ENCODE assay signal across 10 mouse cellular contexts in genomic region chr11:97695712-97696401, GRCm38 (mm10). TPM values are rescaled to one million over a fixed set of nuclear protein-coding genes. Genes with fewer than 3 reads are reported as not detected.
A peak's percentile ranks its signal among the peaks of the same experiment; 100 is the strongest.
DNase-seq lines count a peak whose midpoint lies in the region; ATAC-seq lines count a peak whose summit lies in the region.
"Had no signal": no experiment of that assay in that cellular context is flagged by ENCODE, and none has a peak within 500 bp of the region (broad histone marks: within the 10 kb centered on the region; RNA-seq: fewer than 3 reads in every experiment).

No protein-coding gene starts in this region.

- H3K27me3 ChIP-seq in kidney, embryonic 16.5 days (ENCODE audit: insufficient read depth, low read length): no peaks in the 10 kb centered on the region
- H3K27me3 ChIP-seq in embryonic facial prominence, embryonic 10.5 days (replicated peaks; ENCODE audit: low read depth, poor library complexity, severe bottlenecking): no peaks in the 10 kb centered on the region
- H3K27me3 ChIP-seq in hindbrain, embryonic 10.5 days (ENCODE audit: insufficient read depth, poor library complexity, severe bottlenecking): no peaks in the 10 kb centered on the region
- H3K27me3 ChIP-seq in midbrain, embryonic 13.5 days: no peaks in the 10 kb centered on the region

- H3K27ac ChIP-seq in kidney, embryonic 16.5 days (ENCODE audit: low read length): no peak overlapping the region
- H3K27ac ChIP-seq in embryonic facial prominence, embryonic 10.5 days (replicated peaks): peak overlapping the region; percentile 35
- H3K27ac ChIP-seq in hindbrain, embryonic 10.5 days: peak overlapping the region; percentile 68
- peak overlapping the region; percentile 82 for H3K27ac ChIP-seq in midbrain, embryonic 13.5 days

- WGBS in kidney, embryonic 16.5 days: 41% methylated on average over 9 of the region's 9 CpGs
- 38% methylated on average over 9 of the region's 9 CpGs for WGBS in embryonic facial prominence, embryonic 10.5 days
- WGBS in hindbrain, embryonic 10.5 days: 30% methylated on average over 9 of the region's 9 CpGs
- 18% methylated on average over 9 of the region's 9 CpGs for WGBS in midbrain, embryonic 13.5 days

- peaks cover 52% of the 10 kb centered on the region for H3K4me1 ChIP-seq in kidney, embryonic 16.5 days (ENCODE audit: insufficient read depth, low read length)
- peaks cover 54% of the 10 kb centered on the region for H3K4me1 ChIP-seq in embryonic facial prominence, embryonic 10.5 days
- peaks cover 60% of the 10 kb centered on the region for H3K4me1 ChIP-seq in hindbrain, embryonic 10.5 days (replicated peaks)
- peaks cover 54% of the 10 kb centered on the region for H3K4me1 ChIP-seq in midbrain, embryonic 13.5 days (replicated peaks)

- no peak for DNase-seq in kidney, adult 18-20 months
- DNase-seq in embryonic facial prominence, embryonic 10.5 days (ENCODE audit: low spot score): no peak
- DNase-seq in hindbrain, embryonic 10.5 days (ENCODE audit: low spot score): no peak
- no peak for DNase-seq in spleen, postnatal 4 days (ENCODE audit: low spot score in 2 of 2)
- DNase-seq in lung, postnatal 14 days: no peak
- no peak for DNase-seq in kidney, postnatal 14 days
- DNase-seq: right cerebral cortex, postnatal 25 days had no signal

- no peak overlapping the region for H3K4me3 ChIP-seq in kidney, embryonic 16.5 days (ENCODE audit: low read length)
- H3K4me3 ChIP-seq in embryonic facial prominence, embryonic 10.5 days: peak overlapping the region; percentile 94
- peak overlapping the region; percentile 33 for H3K4me3 ChIP-seq in hindbrain, embryonic 10.5 days
- H3K4me3 ChIP-seq in midbrain, embryonic 13.5 days (replicated peaks): peak overlapping the region; percentile 77

- H3K9ac ChIP-seq in kidney, embryonic 16.5 days (replicated peaks; ENCODE audit: low read length): no peak overlapping the region
- H3K9ac ChIP-seq in midbrain, embryonic 13.5 days (replicated peaks): peak overlapping the region; percentile 61

- ATAC-seq in kidney, embryonic 16.5 days (ENCODE audit: low FRiP score, low TSS enrichment): no peak
- ATAC-seq in midbrain, embryonic 13.5 days: no peak
- ATAC-seq: inflammation-experienced regulatory T-cells, adult 6 months had no signal

- H3K4me2 ChIP-seq in kidney, embryonic 16.5 days (replicated peaks; ENCODE audit: low read depth, low read length): 0 out of 2 replicates have a peak overlapping the region, but pooled peaks have one; percentile 7
- peak overlapping the region; percentile 94 for H3K4me2 ChIP-seq in midbrain, embryonic 13.5 days (replicated peaks)

- no peaks in the 10 kb centered on the region for H3K9me3 ChIP-seq in kidney, embryonic 16.5 days (ENCODE audit: low read length)
- H3K9me3 ChIP-seq in embryonic facial prominence, embryonic 10.5 days: no peaks in the 10 kb centered on the region
- H3K9me3 ChIP-seq in hindbrain, embryonic 10.5 days: no peaks in the 10 kb centered on the region
- H3K9me3 ChIP-seq in midbrain, embryonic 13.5 days: no peaks in the 10 kb centered on the region

- peaks cover 28% of the 10 kb centered on the region for H3K36me3 ChIP-seq in kidney, embryonic 16.5 days (ENCODE audit: insufficient read depth, low read length)
- peaks cover 55% of the 10 kb centered on the region for H3K36me3 ChIP-seq in embryonic facial prominence, embryonic 10.5 days (replicated peaks)
- H3K36me3 ChIP-seq in hindbrain, embryonic 10.5 days: peaks cover 40% of the 10 kb centered on the region
- peaks cover 25% of the 10 kb centered on the region for H3K36me3 ChIP-seq in midbrain, embryonic 13.5 days

RNA-seq across cellular contexts. Expression of gene Pcgf2, which starts 4.4 kb away (rescaled TPM):
- polyA plus RNA-seq in kidney, embryonic 16.5 days (2015; fragmentation: Nextera tagmentation; extraction: Ambion mirVana): 12.3 and 16.3 TPM in 2 replicates
- 23.2 and 24.1 TPM in 2 replicates for polyA plus RNA-seq in embryonic facial prominence, embryonic 10.5 days (2016; fragmentation: Nextera tagmentation; extraction: Ambion mirVana)
- polyA plus RNA-seq in hindbrain, embryonic 10.5 days (2016; fragmentation: Nextera tagmentation; extraction: Ambion mirVana): 15.6 and 17.0 TPM in 2 replicates
- polyA plus RNA-seq in midbrain, embryonic 13.5 days (2015; fragmentation: Nextera tagmentation; extraction: Ambion mirVana): 23.6 and 25.3 TPM in 2 replicates

RNA-seq across cellular contexts. Expression of gene Psmb3, which starts 7.3 kb away (rescaled TPM):
- polyA plus RNA-seq in kidney, embryonic 16.5 days (2015; fragmentation: Nextera tagmentation; extraction: Ambion mirVana): 478 and 503 TPM in 2 replicates
- polyA plus RNA-seq in embryonic facial prominence, embryonic 10.5 days (2016; fragmentation: Nextera tagmentation; extraction: Ambion mirVana): 634 and 654 TPM in 2 replicates
- 642 and 643 TPM in 2 replicates for polyA plus RNA-seq in hindbrain, embryonic 10.5 days (2016; fragmentation: Nextera tagmentation; extraction: Ambion mirVana)
- polyA plus RNA-seq in midbrain, embryonic 13.5 days (2015; fragmentation: Nextera tagmentation; extraction: Ambion mirVana): 503 and 505 TPM in 2 replicates

RNA-seq across cellular contexts. Expression of gene Cisd3, which starts 10.2 kb away (rescaled TPM):
- polyA plus RNA-seq in kidney, embryonic 16.5 days (2015; fragmentation: Nextera tagmentation; extraction: Ambion mirVana): 47.3 and 53.1 TPM in 2 replicates
- polyA plus RNA-seq in embryonic facial prominence, embryonic 10.5 days (2016; fragmentation: Nextera tagmentation; extraction: Ambion mirVana): 18.2 and 20.0 TPM in 2 replicates
- 18.3 and 24.0 TPM in 2 replicates for polyA plus RNA-seq in hindbrain, embryonic 10.5 days (2016; fragmentation: Nextera tagmentation; extraction: Ambion mirVana)
- polyA plus RNA-seq in midbrain, embryonic 13.5 days (2015; fragmentation: Nextera tagmentation; extraction: Ambion mirVana): 14.4 and 16.1 TPM in 2 replicates

RNA-seq across cellular contexts. Expression of gene Mllt6, which starts 32.6 kb away (rescaled TPM):
- 4.1 and 5.5 TPM in 2 replicates for polyA plus RNA-seq in kidney, embryonic 16.5 days (2015; fragmentation: Nextera tagmentation; extraction: Ambion mirVana)
- 2.1 and 2.2 TPM in 2 replicates for polyA plus RNA-seq in embryonic facial prominence, embryonic 10.5 days (2016; fragmentation: Nextera tagmentation; extraction: Ambion mirVana)
- polyA plus RNA-seq in hindbrain, embryonic 10.5 days (2016; fragmentation: Nextera tagmentation; extraction: Ambion mirVana): 2.1 and 2.2 TPM in 2 replicates
- 3.1 and 3.9 TPM in 2 replicates for polyA plus RNA-seq in midbrain, embryonic 13.5 days (2015; fragmentation: Nextera tagmentation; extraction: Ambion mirVana)

RNA-seq across cellular contexts. Expression of gene Pip4k2b, which starts 48.6 kb away (rescaled TPM):
- 1.7 and 1.8 TPM in 2 replicates for polyA plus RNA-seq in kidney, embryonic 16.5 days (2015; fragmentation: Nextera tagmentation; extraction: Ambion mirVana)
- 1.9 and 2.1 TPM in 2 replicates for polyA plus RNA-seq in embryonic facial prominence, embryonic 10.5 days (2016; fragmentation: Nextera tagmentation; extraction: Ambion mirVana)
- polyA plus RNA-seq in hindbrain, embryonic 10.5 days (2016; fragmentation: Nextera tagmentation; extraction: Ambion mirVana): 1.8 and 2.0 TPM in 2 replicates
- 3.7 and 4.0 TPM in 2 replicates for polyA plus RNA-seq in midbrain, embryonic 13.5 days (2015; fragmentation: Nextera tagmentation; extraction: Ambion mirVana)
